Mouse (Mus musculus): Measurements from ENCODE around the gene Ppil1. TPM values are rescaled to one million over a fixed set of nuclear protein-coding genes. Genes with fewer than 3 reads are reported as not detected.
"Not testable (repeated sequence)": the region's sequence is repeated elsewhere in the genome, so short reads cannot be mapped to it uniquely, and the experiment has no call there.

The Ppil1 gene
- total RNA-seq, 2 experiments from 2014 or later, result 8.4 to 9.7 TPM

DNA sequence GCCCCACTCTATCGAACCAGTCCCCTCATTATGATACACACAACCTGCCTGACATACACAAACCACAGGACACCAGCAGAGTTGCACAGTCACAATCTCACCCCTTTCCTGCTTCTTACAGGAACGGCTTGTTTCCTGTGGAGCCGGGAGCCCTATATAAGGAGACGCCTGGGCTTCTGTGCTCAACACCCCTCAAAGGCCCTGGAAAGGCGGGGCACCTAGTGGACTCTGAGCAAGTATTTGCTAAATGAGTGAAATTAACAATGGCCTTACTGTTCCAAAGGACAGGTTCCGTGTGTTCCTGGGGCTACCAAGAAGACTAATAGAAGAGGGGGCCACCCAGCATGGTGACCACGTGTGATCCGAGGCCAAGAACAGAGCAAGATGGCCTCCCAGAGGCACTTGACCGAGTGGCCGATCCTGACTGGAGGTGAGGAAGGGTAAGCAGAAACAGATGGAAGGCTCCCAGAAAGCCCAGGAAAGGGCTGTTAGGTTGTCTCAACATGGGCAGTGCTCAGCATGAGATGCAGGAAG is 5.9 kb downstream of the Ppil1 start:
- intact Hi-C loops (cut with DNase I; ENCODE audit: low total_unique reads), result no loop called here

DNA sequence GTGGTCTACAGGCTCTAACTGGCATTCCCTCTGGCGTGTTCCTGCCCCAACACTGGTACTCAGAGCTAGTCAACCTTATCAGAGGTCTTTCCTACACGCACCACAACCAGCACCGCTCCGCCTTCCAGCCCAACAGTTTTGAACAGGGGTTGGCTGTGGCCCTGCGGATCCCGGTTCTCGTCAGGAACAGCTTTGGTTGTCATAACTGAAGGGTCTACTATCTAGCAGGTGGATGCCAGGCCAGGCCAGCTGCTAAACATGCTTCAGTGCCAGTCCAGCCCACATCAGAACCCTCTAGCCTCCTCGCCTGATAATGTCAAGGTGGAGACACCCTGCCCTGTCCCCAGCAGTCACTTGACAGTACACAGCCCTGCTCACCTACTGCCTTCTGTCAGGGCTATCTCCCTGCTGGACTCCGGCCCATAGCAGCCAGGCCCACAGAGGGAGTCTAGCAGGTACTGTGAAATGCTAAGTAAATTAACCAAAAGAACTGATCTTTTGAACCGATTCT is 6.9 kb downstream of the Ppil1 start:
- DNase-seq, result no peak
- intact Hi-C loops (cut with DNase I; ENCODE audit: low total_unique reads), result no loop called here

More for the DNA sequence above, 5.9 kb downstream of the Ppil1 start:
- DNase-seq, result no peak

DNA sequence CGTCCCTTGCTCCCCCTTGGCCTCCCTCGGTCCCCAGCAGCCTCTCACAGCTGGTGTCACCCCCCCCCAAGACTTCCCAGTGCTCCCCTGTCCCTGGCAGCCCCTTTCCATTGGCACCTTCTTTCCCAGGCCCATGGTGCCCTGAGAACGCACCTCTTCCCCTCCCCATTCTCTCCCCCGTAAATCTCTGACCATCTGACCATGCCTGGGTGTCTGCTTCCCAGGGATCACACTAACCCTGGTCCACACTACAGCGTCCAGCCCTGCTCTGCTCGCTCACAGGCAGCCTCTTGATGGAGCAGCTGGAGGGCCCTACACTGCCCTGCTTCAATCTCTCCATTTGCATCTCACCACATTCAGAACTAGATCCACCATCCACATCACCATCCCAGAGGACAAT is 7.5 kb downstream of the Ppil1 start:
- DNase-seq, result no peak
- intact Hi-C loops (cut with DNase I; ENCODE audit: low total_unique reads), result no loop called here

DNA sequence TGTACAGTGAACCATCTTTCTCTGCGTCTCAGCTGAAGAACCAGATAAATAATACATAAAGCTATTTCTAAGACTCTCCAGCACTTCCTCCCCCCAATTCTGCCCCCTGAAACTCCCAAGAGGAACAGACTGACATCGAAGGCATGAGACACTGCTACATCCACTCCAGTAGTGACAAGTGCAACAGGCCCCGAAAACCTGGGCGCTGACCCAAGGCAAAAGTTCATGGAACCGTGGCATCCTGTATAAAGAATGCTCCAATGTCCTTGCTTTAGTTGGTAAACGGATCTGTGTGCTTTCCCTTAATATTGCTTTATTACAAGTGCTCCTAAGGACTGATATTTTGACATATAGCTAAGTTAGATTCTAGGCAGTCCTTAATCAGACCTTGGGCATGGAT is 9.2 kb downstream of the Ppil1 start:
- DNase-seq; intact Hi-C loops (cut with DNase I; ENCODE audit: low total_unique reads): not testable (repeated sequence)

DNA sequence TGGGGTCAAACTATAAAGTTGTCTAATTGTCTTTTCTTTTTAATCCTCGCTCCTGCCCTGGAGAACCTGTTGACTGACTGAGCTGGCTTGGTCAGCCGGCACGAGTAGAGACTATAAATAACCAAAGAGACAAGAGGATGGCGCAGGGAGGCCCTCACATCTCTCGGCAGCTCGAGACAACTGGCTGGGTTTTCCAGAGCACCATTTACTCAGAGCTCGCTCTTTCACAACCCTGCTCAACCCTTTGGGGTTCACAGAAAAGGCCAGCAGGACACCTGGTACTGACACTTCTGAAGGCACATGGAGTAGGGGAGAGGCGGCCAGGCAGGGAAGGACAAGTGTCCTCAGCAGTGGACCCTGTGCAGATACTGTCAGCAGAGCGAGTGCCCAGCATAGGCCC is 10.3 kb downstream of the Ppil1 start:
- no peak for DNase-seq
- intact Hi-C loops (cut with DNase I; ENCODE audit: low total_unique reads), result no loop called here

DNA sequence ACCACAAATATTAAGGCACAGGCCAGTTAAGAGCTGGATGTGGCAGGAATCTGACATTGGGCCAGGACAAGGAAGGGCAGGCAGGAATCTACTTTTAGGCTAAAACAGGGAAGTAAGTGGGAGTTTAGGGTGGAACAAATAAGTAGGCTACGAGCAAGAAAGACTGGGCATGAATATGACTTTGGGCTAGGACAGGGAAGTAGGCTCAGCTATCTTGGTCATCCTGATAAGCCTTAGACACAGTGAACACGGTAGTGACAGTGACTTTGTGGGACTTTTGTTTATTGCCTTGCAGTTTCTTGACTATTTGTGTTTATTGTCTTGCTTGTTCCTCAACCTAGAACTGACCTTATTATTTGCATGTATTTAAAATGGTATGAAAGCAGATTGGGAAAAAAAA is 10.8 kb downstream of the Ppil1 start:
- intact Hi-C loops (cut with DNase I; ENCODE audit: low total_unique reads), result no loop called here
- no peak for DNase-seq

DNA sequence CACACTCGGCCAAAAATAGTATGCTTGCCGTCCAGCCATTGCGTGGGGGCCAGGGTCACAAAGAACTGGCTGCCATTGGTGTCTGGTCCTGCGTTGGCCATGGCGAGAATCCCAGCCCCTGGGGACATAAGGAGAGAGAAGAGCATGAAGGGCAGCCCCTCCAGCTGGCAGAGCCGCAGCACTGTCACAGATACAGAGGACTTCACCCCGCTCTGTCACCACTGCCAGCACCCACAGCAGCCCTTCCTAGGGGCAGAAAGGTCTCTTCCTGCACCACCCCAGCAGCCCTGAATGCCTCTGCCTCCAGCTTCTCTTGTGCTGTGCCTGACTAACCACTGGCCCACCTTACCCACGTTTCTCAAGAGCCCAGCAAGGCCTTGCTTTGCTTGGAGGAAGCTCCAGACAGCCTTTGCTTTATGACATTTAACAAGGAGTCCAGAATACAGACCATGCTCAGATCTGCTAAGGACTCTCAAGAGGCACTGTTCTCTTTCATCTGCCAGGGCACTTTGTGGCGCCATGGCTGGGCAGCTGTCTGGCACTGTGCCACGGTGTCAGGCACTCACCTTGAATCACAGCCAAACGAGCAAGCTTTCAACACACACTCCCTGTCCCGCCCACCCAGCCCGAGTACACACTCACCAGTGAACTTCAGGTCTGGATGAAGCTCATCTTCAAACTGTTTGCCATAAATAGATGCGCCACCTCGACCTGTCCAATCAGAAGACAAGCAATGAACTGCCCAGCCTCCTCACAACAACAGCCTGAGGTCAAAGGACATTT is 12.2 kb downstream of the Ppil1 start:
- intact Hi-C loops (cut with DNase I; ENCODE audit: low total_unique reads), result no loop called here
- peak; percentile 65 for DNase-seq

DNA sequence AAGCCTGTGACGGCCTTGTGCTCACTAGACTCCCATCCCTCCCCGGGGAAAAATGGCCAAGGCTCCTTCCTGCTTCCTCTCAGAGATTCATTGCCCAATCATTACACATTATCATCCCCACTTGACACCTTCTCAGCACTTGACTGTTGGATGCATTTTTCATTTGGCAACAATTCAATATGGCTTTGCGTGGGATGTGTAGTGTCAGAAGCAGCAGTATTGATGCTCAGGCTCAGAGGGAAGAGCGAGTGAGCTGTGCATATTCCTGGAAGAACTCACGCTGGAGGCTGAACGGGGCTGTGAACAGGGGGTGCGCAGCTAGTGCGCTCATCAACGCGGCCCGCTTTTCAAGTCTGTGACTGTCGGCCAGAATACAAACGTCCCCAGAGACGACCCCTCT is 13.0 kb downstream of the Ppil1 start:
- intact Hi-C loops (cut with DNase I; ENCODE audit: low total_unique reads); DNase-seq: not testable (repeated sequence)

DNA sequence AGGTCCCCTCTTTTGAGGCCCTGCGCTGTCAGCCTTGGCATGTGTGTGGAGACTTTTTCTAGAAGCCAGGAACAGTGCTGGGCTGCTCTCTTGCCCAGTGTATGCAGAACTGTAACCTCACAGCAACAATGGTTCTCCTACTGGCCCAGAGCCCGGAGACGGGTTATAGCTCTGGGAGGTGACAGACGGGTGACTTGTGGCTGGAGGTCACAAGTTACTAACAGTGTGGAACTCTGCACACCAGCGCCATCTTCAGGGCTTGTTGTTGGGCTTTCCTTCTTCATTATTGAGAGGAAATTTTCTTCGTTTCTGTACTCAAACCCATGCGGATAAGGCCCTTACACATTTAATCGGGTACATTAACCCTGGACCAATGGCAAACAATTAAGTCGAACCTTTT is 14.5 kb downstream of the Ppil1 start:
- DNase-seq, result peak; percentile 55
- intact Hi-C loops (cut with DNase I; ENCODE audit: low total_unique reads), result loop anchor here (10.0 kb wide), 1 partner anchor 205 kb away; no protein-coding TSS in a partner anchor

DNA sequence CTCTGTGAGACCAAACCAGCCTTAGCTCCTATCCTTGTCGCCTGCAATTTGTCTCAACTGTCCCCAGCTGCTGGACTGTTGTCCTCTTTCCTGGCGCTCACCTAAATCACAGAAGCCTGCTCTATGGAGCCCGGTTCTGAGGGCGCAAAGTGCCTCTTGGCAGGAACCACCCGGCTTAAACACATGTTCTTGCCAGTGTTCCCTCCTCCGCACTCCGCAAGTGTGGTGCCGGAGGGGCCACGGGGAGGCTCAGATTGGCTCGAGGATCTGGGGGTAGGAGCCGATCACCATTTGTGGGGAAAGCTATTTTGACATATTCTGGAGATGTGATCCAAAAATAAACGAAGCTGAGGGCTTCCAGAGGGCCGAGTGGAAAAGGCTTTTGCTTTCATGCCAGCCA is 16.1 kb downstream of the Ppil1 start:
- intact Hi-C loops (cut with DNase I; ENCODE audit: low total_unique reads), result loop anchor here (2.0 to 10.0 kb wide), 2 partner anchors 71 to 203 kb away; no protein-coding TSS in a partner anchor
- no peak for DNase-seq

DNA sequence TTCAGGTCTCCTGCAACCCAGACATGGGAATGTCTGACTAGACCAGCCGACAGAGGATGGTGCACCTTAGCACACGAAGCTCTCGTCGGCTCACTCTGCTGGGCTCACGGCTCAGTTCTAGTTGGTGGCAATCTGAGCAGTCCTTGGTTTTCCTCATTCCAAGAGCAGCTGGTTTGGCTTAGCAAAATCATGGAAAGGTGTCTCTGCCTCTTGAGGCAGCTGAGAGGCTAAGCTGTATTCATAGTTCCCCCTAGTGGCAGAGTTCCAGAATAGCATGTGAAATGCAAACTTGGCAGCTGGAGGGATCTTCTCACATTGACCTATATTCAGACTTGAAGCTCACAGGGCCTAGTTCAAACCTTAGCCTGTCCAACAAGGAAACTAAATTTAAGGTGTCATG is 17.4 kb downstream of the Ppil1 start:
- no peak for DNase-seq
- intact Hi-C loops (cut with DNase I; ENCODE audit: low total_unique reads), result loop anchor here (2.0 to 10.0 kb wide), 2 partner anchors 70 to 202 kb away; no protein-coding TSS in a partner anchor

DNA sequence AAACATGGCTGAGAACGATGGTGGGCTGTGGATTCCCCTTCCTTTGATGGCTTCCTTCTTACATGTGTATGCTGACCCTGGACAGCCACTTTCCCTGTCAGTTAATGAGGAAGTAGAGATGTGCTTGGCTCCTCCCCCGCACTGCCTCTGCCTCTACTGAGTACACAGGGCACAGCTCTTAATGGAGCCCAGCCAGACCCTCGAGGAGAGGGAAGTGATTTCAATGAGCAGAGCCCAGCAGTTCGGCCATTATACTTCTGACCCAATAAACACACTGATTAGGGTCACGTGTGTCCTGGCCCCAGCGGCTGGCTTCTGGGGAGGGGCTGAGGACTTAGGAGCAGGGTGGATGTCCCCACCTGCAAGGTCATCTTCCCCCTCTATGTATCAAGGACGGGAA is 18.3 kb downstream of the Ppil1 start:
- intact Hi-C loops (cut with DNase I; ENCODE audit: low total_unique reads), result loop anchor here (2.0 to 10.0 kb wide), 2 partner anchors 69 to 201 kb away; no protein-coding TSS in a partner anchor
- no peak for DNase-seq

DNA sequence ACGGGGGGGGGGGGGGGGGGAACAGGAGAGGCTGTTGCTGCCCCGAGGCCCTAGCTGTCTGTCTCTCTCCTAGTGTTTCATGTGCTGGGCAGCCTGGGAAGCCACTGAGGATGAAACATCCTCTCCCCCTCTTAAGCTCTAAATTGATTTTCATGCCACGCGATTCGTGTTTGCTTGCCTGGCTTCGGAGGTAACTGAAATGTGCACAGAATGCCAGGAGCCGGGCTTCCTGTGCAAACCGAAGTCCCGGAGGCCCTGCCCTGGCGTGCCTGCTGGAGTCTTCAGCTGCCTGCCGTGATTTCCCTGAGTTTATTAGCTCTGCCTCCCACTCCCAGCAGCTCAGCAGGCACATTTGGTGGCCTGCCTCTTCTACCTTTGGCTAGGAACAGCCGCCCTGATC is 19.1 kb downstream of the Ppil1 start:
- DNase-seq, result no peak
- intact Hi-C loops (cut with DNase I; ENCODE audit: low total_unique reads), result loop anchor here (10.0 kb wide), 1 partner anchor 200 kb away; no protein-coding TSS in a partner anchor

DNA sequence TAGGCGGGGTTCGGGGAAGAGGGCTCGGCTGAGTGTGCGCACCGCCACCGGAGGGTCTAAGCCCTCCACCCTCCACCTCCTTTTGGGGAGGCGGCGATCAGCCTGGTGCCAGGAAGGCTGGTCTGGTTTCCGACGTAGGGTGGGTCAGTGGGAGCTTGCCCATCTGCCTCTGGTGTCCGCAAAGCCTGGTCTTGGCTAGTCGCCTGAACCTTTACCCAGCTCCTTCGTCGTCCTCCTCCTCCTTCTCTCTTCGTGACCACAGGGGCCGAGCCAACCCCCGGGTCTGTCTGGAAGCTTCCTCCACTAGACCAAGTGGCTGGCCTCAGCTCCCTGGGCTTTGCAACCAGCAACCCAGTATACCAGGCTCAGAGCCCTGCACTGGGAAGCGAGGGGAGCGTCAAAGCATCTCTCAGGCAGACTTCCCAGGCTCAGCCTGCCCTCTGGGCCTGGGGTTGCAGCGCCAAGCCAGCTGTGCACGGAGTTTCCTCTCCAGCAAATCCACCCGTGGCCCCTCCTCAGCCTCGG is 25.5 kb downstream of the Ppil1 start:
- peak; percentile 37 for DNase-seq
- intact Hi-C loops (cut with DNase I; ENCODE audit: low total_unique reads), result no loop called here

DNA sequence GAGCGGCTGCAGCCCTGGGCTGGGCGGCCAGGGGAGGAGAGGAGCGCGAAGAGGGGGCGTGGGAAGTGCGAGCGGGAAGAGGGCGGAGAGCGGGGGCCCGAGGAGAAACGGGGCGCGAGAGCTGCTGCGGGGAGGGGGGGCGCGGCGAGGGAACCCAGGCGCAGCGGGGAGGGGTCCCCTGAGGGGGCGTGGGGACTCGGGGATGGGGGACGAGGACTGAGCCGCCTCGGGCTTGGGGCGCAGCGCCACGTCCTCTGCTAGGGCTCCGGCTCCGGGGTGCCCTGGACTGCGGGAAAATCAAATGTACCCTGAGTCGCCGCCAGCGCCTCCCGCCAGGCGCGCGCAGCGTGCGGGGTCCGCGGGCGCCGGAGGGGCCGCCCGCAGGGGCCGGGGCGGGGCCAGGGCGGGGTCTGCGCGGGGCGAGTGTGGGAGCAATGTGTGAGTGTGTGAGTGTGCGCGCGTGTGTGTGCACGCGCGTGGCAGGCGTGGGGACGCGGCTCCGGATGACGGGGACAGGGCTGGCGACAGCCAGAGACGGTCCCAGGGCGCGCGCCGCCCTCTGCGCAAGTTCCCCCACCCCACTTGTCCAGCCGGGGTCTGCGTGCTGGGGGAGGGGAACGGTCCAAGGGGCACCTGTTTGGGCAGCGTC is 26.1 kb downstream of the Ppil1 start, which contains the start of gene Cpne5:
Cpne5 (minus strand) TSS at position 396 of the 649 bp plus-strand sequence.
- intact Hi-C loops (cut with DNase I; ENCODE audit: low total_unique reads), result no loop called here
- DNase-seq, result no peak

DNA sequence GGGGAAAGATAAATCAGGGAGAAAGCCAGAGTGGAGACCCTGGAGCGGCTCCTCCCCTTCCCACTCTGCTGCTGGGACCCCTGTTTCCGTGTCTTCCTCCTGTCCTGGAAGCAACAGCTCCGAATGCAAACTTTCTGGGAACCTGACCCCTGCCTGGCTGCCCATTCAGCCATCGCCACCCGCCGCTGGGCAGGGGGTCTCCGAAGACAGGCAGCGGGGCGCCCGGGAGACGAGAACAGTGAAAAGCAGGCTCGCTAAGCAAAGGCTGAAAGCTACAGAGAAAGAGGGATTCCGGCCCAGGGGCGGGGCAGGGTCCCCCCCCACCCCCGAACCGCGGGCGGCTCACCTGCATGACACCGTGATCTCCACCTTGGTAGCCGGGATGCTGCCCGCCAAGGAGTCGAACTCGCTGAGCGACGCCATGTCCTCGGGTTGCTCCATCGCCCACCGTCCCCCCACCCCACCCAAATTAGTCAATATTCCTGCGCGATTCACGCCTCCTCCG is 26.7 kb downstream of the Ppil1 start:
- intact Hi-C loops (cut with DNase I; ENCODE audit: low total_unique reads), result no loop called here
- no peak for DNase-seq

DNA sequence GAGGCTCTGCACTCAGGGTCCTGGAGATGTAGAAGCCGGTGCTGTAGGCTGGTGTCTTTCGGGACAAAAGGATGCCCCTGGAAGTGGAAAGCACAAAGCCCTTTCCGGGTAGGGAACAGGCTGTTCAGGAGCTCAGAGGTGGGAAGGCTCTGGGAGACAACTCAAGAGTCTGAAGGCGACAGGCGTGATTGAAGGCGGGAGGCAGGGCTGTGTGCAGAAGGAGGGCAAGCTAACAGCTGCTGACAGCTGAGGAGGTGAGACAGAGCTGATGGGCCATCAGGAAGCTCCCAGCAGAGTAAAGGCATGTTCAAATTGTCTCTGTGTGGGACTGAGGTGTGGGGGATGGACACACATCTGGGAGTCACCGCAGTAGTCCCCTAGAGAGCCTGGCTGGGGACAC is 27.9 kb downstream of the Ppil1 start:
- DNase-seq, result no peak
- intact Hi-C loops (cut with DNase I; ENCODE audit: low total_unique reads), result no loop called here

DNA sequence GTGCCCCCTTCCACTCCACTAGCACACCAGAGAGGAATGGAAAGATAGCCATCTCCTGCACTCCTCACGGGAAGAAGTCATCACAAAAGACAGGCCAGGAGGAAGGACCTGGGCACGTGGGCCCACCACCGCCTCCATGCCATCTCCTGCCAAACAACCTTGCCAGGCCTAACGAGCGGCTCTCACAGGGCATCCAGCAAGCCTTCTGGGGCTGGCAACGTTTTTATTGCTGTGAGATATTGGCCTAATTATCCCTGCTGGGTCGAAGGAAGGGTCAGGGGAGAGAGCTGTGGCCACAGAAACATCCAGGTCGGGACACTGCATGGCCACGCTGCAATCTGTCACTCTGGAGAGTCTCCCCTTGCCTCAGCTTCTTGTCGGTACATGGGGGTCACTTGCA is 32.9 kb downstream of the Ppil1 start:
- intact Hi-C loops (cut with DNase I; ENCODE audit: low total_unique reads), result no loop called here
- DNase-seq, result no peak

DNA sequence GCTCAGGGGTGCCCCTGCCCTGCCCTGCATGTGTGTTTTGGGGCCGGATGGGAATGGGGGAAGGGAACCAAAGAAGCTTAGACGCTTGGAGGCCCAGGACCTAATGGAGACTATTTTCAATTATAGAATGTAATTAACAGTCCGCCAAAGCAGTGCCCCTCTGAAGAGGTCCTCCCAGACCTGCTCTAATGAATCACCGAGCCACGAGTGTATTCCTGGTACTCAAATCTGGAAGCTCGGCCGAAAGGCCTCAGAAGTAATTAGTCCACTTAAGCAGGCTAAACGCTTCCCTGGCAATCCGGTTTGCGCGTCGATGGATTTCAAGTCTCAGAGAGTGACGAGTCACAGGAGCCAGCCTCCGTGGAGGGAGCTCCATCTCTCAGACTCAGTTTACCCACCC is 43.4 kb downstream of the Ppil1 start:
- intact Hi-C loops (cut with DNase I; ENCODE audit: low total_unique reads), result no loop called here
- no peak for DNase-seq

DNA sequence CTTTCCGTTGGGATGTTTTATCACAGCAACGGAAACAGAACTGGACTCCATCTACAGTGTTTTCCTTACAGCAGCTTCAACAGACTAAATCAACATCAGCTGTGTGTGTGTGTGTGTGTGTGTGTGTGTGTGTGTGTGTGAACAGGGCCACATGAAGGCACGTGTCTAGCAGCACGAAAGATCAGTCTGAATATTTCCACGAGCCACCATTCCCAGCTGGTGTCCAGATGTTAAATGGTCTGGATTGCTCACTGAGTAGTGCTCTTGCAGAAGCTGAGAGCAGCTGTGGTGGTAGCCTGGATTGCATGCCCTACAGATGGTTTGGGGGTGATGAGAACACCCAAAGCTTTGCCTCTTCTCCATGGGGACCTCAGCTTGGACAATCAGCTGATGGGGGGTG is 46.0 kb downstream of the Ppil1 start:
- intact Hi-C loops (cut with DNase I; ENCODE audit: low total_unique reads), result no loop called here
- no peak for DNase-seq
